Mouse (Mus musculus) lung, postnatal 14 days (tissue): Measurements from ENCODE around the gene Sdhb.
A peak's percentile ranks its signal among the peaks of the same experiment; 100 is the strongest.

Source experiments
- DNase-seq: peaks from one replicate; pipeline ENCODE4 v3.0.0; 2021

Sdhb gene

GRCm38 (mm10) chr4:140981605-140982004, 20.6 kb downstream of the Sdhb start:
- DNase-seq = no peak

GRCm38 (mm10) chr4:140982808-140983207, 21.8 kb downstream of the Sdhb start:
- DNase-seq = no peak

GRCm38 (mm10) chr4:140983442-140983841, 22.4 kb downstream of the Sdhb start:
- peak; percentile 57 for DNase-seq

- DNase-seq = no peak
Observed at GRCm38 (mm10) chr4:140984544-140984943, 23.5 kb downstream of the Sdhb start.

GRCm38 (mm10) chr4:140986024-140986710, 25.2 kb downstream of the Sdhb start:
- DNase-seq = no peak

GRCm38 (mm10) chr4:140986711-140987395, 25.9 kb downstream of the Sdhb start, which contains the start of gene Atp13a2:
Gene Atp13a2 (plus strand): TSS chr4:140986873.
- peak; percentile 93 for DNase-seq

GRCm38 (mm10) chr4:140987476-140987875, 26.5 kb downstream of the Sdhb start:
- no peak for DNase-seq

- DNase-seq = no peak
Observed at GRCm38 (mm10) chr4:140988706-140989290, 27.8 kb downstream of the Sdhb start.

GRCm38 (mm10) chr4:140989447-140989846, 28.4 kb downstream of the Sdhb start:
- no peak for DNase-seq

- DNase-seq = no peak
Observed at GRCm38 (mm10) chr4:140992215-140992614, 31.2 kb downstream of the Sdhb start.

- DNase-seq = no peak
Observed at GRCm38 (mm10) chr4:140993846-140994245, 32.8 kb downstream of the Sdhb start.

GRCm38 (mm10) chr4:140995811-140996210, 34.8 kb downstream of the Sdhb start:
- no peak for DNase-seq

GRCm38 (mm10) chr4:140996812-140997211, 35.8 kb downstream of the Sdhb start:
- DNase-seq = no peak

GRCm38 (mm10) chr4:141005983-141006382, 45.0 kb downstream of the Sdhb start:
- DNase-seq = peak; percentile 36

GRCm38 (mm10) chr4:141008028-141008427, 47.0 kb downstream of the Sdhb start:
- peak; percentile 82 for DNase-seq

GRCm38 (mm10) chr4:141010118-141010517, 49.1 kb downstream of the Sdhb start, which contains the start of gene Mfap2:
Gene Mfap2 (plus strand): TSS chr4:141010418.
- no peak for DNase-seq

GRCm38 (mm10) chr4:141010526-141010925, 49.5 kb downstream of the Sdhb start:
- peak; percentile 45 for DNase-seq

- DNase-seq = peak; percentile 50
Observed at GRCm38 (mm10) chr4:141010941-141011429, 50.0 kb downstream of the Sdhb start.

- DNase-seq = peak; percentile 29
Observed at GRCm38 (mm10) chr4:141011556-141012328, 50.7 kb downstream of the Sdhb start.

- DNase-seq = no peak
Observed at GRCm38 (mm10) chr4:141012558-141012957, 51.6 kb downstream of the Sdhb start.

- no peak for DNase-seq
Observed at GRCm38 (mm10) chr4:141014114-141014513, 53.1 kb downstream of the Sdhb start.

- no peak for DNase-seq
Observed at GRCm38 (mm10) chr4:141014856-141015255, 53.9 kb downstream of the Sdhb start.

GRCm38 (mm10) chr4:141015356-141015755, 54.4 kb downstream of the Sdhb start:
- no peak for DNase-seq
